Mouse (Mus musculus) erythroblast, embryonic 14.5 days (primary cell): ENCODE data around the gene Wsb1.

ENCODE experiments used
- GATA1 ChIP-seq: IDR thresholded peaks from 2 replicates; pipeline ENCODE4 v1.6.1; 2012; ENCODE audit warnings: low read length, inconsistent platforms, mixed read lengths
- TAL1 ChIP-seq: IDR thresholded peaks from 3 replicates; pipeline ENCODE4 v1.6.1; 2012; ENCODE audit warnings: low read length, inconsistent platforms, mixed read lengths

- TF ChIP-seq GATA1, result no peak
- no peak for TF ChIP-seq TAL1
Measured at GRCm38 (mm10) chr11:79292130-79292529, 37.7 kb upstream of the Wsb1 start.
